Mouse (Mus musculus): ENCODE results near the gene Gpatch3.
A peak's percentile ranks its signal among the peaks of the same experiment; 100 is the strongest.

Gpatch3 gene

DNA sequence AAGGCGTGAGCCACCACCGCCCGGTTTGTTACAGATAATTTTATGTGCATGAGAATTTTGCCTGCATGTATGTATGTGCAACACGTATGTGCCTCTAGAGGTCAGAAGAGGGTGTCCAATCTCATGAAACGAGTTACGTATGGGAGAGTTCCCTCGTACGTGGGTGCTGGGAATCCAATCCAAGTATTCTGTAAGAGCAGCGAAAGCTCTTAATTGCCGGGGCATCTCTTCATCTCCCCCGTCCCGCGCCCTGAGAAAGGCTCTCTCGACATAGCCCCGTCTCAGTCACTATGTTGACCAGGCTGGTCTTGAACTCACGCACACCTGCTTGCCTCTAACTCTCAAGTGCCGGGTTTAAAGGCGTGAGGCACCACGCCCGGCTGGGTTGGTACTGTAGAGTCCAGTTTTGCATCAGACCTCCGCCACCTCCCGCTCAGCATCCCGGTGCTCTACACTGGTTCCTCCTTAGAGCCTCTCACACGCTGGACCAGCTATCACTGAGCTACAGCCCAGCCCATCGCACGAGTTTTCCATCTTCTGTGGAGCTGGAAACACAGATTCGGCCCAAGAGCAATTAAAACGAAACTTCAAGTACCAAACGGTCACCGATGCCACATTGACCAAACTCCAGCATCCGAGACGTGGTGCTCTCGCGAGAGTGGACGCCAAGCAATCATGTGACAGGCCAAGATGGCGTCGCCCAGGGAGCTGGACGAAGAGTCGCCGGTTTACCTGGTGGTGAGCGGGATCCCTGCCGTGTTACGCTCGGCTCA lies at the start of gene Gpatch3:
TSS of gene Gpatch3 (plus strand) at position 676 of the 773 bp plus-strand sequence.
- peak; percentile 96 to 98 for DNase-seq

DNA sequence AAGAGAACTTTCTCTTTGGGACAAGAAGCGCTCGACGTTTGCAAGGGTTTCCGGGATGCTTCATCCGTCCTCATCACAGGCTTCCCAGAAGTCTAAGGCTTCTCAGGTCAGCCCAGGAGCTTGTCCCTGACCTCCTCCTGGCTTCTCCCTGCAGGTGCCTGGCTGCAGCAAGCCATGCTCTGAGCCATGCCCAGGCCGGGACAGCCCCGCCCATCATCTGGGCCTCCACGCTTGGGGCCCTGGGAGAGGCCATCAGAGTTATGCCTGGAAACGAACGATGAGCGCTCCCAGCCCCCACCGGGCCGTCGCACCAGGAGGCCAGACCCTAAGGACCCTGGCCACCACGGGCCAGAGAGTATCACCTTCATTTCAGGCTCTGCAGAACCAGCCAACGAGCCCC lies 46.8 kb upstream of the Gpatch3 start:
- DNase-seq, result no peak

DNA sequence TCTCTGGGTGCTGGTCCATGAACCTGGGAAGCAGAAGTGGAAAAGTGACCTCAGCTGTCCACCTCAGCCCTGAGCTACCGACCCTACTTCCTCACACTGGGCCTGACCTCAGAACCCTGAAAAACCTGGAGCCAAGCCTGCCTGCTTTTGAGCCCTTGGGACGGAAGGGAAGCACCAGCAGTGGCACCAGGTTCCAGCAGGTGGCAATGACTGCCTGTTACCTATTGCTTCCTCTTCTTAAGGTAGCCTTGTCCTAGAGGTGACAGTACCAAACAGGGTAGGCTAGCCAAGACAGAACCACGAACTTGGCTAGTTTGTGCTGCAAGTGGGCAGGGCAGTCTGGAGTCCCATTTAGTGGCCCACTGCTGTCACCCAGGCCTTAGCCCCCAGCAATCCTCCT lies 41.8 kb upstream of the Gpatch3 start:
- peak in 1 of 2 experiments; percentile 45 for DNase-seq

DNA sequence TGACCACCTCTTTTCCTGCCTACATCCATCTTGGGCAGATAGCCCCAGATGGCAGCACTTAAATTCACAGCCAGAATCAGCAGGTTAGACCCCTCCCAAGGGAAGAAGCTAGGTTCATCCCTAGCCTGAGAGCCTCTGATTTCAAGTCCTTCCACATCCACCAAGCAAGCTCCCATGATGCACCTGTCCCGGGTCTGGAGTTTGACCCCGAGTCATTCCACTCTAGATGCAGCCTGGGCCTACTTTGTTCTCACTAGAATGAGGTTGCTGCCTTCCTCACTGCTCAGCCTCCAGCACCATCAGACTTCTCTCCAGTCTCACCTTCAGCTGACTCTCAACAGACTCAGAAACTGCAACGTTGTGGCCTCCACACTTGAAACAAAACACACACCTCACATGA lies 38.5 kb upstream of the Gpatch3 start:
- peak; percentile 55 to 69 for DNase-seq

DNA sequence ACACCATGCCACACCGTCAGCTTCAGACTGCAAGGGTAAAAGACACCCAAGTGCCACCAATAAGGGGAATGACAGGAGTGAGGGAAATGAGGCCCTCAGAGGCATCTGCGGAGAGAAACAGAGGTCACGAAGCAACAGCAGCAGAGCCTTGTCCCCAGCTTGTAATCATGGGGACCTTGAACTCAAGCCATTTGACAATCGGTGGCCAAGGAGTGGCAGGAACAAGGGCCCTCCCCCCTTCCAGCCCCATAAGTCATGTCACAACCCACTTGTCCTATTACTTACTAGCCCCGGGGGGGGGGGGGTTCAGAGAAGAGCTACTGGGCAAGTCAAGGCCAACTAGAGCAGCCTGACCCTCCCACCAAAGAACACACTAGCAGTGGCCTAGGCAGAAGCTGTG lies 37.9 kb upstream of the Gpatch3 start:
- no peak for DNase-seq

DNA sequence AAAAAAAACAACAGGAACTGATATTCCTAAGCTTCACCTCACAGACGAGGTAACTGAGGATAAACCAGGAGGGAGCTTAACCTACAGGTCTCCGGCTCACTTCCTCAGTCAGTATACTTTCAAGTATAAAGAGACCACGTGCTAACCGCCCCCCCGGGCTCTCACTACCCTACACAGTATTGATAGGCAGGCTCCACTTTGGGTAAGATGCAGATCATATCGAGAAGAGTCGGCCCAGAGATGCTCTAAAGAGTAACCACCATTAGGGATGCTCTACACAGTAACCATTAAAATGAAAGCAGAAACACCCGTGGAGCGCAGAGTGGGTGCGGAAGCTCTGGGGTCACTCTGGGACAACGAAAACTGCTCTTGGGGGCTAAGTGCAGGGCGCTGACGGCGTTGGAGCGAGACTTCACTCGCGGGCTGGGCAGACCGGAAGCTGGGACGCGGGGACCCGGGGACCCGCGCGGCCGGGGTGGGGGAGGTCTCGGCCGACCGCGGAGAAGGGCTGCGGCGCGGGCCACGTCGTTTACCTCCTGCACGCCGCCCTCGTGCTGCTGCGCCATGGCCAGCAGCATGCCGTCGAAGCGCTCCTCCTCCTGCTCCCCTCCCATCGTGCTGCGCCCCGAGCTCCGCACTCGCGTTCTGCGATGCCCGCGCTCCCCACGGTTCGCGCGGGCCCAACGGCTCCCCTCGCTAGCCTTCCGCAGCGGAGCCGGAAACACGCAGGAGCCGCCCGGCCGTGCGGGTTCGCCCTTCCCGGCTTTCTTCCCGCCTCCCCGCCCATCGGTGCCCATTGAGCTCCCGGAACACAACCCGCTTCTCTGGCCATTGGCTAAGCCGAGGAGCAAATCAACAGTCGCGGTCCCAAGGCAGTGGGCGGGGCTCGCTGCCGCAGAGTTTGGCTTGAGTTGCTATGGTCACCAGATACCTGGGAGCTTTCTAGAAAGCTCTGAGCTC lies 29.0 kb upstream of the Gpatch3 start, which contains the start of gene Nudc:
TSS of gene Nudc (minus strand) at position 725 of the 960 bp plus-strand sequence.
- DNase-seq, result peak; percentile 98

DNA sequence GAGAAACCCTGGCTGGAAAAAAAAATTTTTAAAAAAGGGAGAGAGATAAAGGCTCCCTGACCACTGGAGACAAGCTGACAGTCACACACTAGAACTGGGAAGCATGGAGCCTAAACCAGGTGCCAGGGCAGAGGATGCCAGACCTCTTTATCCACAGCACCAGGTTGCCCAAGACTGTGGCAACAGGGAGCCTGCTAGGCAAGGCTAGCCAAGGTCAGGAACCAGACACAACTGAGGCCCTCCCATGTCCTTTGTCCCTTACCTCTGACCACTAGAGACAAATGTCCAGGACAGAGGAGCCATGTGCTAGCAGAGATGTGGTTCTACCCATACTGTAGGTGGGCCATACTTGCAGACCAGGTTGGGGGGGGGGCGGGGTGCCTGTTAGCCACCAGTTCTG lies 22.5 kb upstream of the Gpatch3 start:
- DNase-seq, result no peak

DNA sequence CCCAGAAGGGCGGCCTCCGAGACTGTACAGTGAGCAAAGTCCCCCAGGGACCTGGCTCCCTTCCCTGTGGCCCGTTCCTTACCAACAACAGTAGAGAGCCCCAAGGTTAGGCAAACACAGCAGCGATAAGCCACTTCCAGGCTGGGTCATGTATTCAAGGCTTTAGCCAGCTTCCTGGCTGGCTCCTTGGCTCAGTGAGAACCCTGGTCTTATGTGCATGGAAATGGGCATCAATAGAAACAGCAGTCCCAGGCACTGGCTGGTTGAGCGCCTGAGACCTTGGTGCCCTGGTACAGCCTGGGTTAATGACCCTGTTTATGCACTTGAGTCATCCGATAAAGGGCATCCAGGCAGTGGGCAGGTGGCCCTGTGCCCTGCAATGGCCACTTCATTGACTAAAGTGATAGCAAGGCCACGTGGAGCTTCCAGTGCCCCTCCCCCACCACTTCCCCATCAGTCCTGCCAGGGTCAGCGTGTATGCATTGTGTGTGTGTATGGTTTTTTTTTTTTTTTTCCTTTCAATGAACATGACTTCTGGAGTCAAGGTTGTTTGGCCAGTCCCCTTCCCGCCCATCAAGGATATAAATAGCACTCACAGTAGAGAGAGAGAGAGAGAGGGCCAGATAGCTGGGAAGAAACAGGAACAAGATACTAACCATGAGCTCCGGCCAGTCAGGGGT lies 21.6 kb upstream of the Gpatch3 start, which contains the start of gene Nr0b2:
TSS of gene Nr0b2 (plus strand) at position 609 of the 680 bp plus-strand sequence.
- peak; percentile 27 to 56 for DNase-seq

DNA sequence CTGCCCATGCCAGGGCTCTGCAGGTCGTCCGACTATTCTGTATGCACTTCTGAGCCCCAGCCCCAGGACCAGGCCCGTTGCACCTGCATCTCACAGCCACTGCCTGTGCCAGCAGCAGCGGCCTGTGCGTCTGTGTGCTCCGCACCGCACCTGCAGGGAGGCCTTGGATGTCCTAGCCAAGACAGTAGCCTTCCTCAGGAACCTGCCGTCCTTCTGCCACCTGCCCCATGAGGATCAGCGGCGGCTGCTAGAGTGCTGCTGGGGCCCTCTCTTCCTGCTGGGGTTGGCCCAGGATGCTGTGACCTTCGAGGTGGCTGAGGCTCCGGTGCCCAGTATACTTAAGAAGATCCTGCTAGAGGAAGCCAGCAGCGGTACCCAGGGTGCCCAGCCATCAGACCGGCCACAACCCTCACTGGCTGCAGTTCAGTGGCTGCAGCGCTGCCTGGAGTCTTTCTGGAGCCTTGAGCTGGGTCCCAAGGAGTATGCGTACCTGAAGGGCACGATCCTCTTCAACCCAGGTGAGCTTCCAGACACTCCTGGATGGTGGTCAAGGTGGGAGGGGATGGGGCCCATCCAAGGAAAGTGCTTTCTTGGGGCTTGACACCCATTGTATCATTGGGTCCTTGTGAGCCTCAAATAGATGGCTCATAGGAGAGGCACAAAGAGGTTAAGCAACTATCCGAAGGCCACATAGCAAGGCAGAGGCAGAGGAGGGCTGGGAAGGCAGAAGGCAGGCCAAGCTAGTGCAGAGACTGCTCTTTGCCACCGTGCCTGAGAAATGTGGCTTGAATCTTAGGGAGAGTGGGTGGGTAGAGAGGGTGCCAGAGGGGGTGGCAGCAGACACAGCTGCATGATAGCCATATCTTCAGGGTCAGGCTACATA lies 20.9 kb upstream of the Gpatch3 start:
- DNase-seq, result no peak

DNA sequence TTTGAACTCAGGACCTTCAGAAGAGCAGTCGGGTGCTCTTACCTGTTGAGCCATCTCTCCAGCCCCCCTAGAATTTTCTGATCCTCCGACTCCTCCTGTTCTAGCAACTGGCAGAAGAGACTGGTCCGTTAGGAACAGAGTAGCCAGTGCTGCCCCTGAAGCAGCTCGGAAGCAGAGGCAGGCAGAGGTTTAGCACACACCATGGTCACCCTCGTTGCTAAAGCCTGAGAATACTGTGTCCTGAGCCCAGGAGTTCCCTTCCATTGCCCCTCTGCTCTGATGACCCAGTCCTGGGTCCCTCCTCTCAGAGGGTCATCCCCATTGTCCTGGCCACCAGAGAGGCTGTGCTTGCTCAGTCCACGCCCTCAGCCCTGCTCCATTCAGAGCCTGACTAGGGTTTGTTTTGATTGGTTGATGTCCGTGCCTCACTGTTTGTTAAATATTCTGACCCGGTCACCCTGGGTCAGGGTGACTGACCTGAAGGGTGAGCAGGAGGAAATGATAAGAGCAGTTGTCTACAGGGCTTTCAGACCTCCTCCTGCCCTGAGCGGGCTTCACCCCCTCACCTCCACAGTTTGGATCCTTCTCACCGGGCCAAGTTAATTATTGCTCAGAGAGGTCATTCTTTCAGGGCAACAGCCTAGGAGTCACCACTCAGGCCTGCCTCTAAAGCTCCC lies 17.4 kb upstream of the Gpatch3 start:
- peak; percentile 68 to 84 for DNase-seq

DNA sequence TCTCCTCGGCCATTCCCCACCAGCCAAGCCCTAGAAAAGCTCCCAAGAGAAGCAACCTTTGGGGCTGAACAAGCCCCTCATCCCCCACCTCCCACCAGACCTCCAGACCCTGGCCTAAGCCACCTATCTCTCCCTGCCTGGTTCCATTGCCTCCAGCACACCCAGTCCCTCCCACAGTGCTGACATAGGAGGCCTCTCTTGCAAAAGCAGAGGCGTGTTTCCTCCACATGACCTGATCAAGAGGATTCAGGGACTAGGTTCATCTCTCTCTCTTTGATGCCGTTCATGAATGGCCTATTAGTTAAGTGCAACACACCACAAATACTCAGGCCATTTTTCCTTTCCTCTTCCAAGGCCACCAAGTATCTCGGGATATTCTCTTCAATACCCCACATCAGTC lies 14.7 kb upstream of the Gpatch3 start:
- DNase-seq, result no peak

DNA sequence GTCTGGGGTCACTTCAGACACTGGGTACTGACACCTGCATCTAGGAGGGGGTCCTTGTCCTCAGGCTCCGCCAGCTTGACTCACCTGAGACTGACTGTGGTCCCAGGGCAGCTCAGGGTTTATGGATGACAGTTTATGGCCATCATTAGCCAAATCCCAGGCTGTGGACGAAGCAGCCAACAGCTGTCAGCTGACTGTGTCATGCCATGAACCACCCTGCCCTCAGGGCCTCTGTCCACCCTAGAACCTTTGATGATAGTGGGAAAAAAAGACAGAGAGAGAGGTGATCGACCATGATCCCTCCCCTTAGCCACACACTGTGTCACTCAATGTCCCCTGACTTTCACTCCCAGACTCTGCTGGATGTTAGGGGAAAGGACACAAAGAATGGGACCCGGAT lies 12.9 kb upstream of the Gpatch3 start:
- DNase-seq, result no peak

DNA sequence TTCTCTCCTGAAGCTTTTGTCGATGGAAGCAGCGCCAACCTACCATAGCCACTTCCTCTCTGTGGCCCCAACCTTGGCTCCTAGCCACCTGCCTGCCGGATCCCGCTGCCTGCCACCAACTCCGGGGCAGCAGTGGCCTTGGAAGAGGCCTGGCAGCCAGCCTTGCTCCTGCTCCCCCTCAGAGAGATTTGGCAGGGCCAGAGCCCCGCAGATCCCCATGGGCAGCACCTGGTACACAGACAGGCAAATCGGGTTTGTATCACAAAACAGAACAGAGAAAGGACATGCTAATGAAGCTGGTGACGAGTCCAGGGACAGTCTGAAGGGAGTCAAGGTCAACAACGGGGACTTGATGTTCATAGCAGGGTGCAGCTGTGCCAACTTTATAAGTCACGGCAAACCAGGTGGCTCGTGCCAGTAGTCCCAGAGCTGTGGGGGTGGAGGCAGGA lies 11.4 kb upstream of the Gpatch3 start:
- DNase-seq, result peak; percentile 81 to 85

DNA sequence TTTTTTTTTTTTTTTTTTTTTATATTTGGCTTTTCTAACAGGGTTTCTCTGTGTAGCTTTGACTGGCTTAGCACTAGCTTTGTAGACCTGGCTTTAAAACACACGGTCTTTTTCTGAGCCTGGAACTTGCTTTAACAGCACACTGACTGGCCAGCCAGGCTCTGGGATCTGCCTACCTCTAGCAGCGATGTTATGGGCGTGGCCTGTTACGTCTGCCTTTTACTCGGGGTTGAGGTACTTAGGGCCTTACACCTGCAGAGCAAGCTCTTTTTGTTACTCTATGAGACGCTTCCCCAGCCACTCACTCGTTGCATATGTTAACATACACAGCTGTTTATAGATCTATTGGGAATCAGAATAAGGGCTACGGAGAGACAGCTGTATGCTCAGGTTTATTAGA lies 7.3 kb upstream of the Gpatch3 start:
- DNase-seq, result peak; percentile 34 to 53

DNA sequence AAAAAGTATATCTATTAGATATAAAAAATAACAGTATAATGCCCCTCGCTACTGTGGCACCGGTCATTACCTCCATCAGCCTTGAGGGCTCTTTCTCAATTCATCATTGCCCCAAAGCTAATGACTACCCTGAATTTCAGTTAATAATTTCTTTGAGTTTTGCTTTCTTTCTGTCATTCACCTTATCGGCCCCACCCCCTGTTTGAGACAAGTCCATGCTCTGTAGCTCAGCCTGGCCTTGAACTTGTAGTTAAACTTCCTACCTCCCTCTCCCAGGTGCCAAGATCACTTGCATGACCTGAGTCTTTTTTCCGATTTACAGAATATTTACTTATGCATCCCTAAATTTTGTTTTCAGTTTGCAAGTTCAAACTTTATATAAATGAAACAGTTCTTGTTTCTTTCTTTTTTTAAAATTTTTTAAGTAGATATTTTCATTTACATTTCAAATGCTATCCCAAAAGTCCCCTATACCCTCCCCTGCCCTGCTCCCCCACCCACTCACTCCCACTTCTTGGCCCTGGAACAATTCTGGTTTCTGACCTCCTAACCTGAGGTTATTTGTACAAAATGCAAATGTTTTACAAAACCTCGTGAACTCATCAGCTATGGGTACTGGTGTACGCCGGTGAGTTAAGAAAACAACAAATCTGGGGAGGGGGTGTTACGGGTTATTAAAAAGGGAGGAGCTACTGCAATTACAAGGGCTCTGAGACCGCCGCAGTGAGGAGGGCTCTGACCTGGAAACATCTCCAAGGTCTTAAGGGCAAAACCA lies 5.1 kb upstream of the Gpatch3 start:
- peak; percentile 53 to 57 for DNase-seq

DNA sequence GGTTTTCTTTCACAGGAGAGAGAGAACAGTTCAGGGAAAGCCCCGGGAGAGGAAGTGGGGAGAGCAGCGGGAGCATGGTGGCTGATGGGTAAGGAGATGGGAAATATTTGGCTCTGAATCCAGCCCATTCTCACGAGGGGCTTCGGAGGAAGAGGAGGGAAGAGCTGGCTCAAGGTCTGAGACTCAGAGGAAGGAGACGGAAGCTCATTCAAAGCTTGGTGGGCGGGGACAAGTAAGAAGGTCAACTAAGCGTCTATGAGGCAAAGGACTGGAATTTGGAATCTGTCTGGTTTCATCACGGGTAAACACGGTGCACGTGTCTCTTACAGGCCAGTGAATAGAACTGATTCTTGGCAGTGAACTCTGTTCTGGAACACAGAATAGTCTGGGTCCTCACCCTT lies 4.5 kb upstream of the Gpatch3 start:
- peak; percentile 76 to 91 for DNase-seq

DNA sequence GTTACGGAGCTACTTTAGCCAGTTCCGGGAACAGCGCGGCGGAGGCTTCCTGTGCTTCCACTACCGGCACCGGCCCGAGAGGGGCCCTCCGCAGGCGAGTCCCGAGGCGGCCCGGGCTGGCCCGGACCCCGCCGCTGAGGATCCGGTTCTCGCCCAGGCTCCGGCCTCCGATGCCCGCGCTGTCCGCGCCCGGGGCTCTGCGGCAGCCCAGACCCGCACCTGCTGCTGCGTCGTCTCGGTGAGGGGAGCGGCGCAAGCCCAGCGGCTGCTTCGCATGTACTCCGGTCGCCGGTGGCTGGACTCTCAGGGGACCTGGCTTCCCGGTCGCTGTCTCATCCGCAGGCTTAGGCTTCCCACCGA lies 278 bp downstream of the Gpatch3 start:
- no peak for DNase-seq

DNA sequence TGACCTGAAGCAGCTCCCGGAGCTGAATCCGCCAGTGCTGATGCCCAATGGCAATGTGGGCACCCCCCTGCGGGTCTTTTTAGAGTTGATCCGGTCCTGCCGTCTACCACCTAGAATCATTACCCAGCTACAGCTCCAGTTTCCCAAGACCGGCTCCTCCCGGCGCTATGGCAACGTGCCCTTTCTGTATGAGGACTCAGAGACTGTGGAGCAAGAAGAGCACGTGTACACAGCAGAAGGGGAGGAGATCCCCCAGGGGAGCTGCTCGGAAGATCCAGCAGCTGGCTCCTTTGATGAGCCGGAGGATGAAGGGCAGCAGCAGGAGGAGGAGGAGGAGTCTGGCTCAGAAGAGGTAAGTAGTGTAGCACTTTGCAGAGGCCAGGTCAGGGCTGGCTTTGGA lies 3.4 kb downstream of the Gpatch3 start:
- no peak for DNase-seq

DNA sequence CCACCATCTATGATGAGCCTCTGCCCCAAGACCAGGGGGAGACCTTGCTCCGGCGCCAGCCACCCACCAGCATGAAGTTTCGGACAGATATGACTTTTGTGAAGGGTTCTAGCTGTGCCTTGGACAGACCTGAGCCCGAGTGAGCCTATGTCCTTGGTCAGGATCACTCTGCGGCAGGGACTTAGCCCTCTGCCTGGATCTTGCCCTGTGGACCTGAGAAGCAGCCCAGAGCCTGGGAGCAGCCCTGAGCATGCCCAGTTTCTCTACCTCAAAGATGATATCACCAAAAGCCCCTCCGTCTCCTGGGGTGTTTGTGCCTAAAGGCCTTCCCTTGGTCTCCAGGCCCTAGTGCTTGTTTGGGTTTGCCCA lies 9.1 kb downstream of the Gpatch3 start:
- peak in 1 of 2 experiments; percentile 42 for DNase-seq

All from kidney, postnatal 36 days (tissue).